Mouse (Mus musculus): ENCODE measurements around the gene Ttf2. TPM values are rescaled to one million over a fixed set of nuclear protein-coding genes. Genes with fewer than 3 reads are reported as not detected.
A peak's percentile ranks its signal among the peaks of the same experiment; 100 is the strongest.

Ttf2 gene
- total RNA-seq, 4 experiments from 2014 or later: 1.1 to 1.5 (median 1.3) TPM

DNA sequence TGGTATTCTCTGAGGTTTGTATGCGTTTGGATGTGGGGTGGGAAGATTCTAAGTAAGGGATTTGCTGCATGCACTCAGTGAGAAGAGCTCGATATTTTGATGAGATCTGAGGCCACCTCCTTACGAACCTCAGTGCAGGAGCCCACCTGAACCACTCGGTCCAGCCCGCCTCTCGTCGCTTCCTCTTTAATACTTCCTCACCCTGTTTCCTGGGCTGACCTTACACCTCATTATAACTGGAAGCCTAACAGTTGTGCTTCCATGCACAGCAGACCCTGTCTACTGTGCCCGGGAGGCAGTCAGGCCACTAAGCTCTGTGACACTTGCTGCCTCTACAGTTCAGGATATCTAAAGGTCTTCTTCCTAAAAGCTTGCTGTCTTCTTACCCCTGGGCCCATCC is 9.8 kb upstream of the Ttf2 start:
- no peak for DNase-seq (ENCODE audit: low spot score in 2 of 2)

DNA sequence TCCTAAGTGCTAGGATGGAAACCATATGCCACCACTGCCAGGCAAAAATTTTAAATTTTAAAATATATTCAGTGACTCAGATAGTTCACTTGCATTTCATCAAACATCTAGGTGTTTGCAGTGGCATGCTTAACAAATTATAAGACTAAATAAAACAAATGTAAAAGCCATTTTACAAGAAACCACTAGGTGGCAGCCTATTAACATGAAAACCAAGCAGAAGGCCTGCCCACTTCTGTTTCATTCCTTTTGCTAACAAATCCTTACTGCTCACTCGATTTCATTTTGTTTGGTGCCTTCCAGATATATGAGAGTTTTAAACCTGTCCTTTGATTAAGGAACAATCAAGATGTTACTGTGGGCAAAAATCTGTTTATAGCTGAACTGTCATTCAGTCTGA is 4.4 kb upstream of the Ttf2 start:
- no peak for DNase-seq (ENCODE audit: low spot score in 2 of 2)

DNA sequence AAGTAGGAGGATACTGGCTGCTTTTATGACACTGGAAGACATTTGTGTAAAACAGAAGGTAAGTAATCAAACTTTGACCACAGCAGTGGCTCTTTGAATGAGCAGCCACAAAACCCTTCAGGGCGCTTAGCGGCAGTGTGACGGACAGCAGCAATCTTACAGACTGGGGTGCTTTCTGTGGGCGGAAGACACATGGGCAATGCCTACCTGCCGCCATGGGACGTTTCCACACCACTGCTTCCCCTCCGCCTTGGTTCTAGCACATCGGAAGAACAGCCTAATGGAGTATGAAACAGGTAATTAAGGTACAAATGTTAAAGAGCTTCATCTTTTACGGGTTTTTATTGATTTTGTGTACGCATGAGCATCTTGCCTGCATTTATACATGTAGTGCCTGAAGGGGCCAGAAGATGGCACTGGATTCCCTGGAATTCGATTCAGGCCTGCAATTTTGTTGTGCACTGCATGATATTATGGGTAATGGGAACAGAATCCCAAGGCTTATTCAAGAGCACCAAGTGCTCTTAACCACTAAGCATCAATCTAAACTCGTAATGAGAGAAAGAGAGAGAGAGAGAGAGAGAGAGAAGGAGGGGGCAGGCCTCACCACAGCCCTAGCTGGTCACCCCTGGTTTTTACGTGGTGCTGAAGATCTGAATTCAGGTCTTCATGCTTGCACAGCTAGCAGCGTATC is 5.5 kb downstream of the Ttf2 start:
- DNase-seq (ENCODE audit: low spot score in 2 of 2): peak in 1 of 2 experiments; percentile 44

DNA sequence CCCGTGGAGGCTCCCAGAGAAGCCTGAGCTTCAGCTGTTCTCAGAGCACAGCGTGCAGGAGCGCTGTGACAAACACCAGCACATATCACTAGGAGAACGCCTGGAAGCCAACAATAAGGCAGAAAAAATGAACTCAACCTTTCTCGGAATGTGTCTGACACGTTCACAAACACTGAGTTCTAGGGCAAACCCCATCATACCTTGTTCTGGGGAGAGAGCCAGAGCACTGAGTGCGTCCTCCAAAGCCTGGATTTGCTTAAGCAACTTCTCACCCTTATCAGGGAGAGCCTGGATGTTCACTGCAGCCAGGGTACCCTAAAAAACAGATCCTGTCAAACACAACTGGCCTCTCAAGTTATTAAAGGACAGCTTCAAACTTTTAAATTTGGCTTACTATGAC is 8.0 kb downstream of the Ttf2 start:
- no peak for DNase-seq (ENCODE audit: low spot score in 2 of 2)

DNA sequence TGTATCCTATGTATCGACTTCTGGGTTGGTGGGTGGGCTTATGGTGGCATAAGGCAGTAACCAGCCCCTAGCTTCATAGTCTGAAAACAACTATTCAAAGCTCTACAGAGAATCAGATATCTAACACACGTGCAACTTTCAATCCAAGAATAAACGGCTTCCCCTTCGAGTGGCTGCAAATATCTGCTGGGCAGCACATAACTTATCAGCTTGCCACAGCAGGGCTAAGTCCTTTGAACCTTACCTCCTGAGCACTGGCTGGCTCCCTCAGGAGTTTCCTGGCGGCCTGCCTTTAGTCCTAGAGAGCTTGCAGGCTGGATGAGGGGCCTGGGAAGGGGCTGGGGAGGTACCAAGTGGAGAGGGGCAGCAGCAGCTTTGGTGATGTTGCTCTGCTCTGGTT is 8.5 kb downstream of the Ttf2 start:
- no peak for DNase-seq (ENCODE audit: low spot score in 2 of 2)

DNA sequence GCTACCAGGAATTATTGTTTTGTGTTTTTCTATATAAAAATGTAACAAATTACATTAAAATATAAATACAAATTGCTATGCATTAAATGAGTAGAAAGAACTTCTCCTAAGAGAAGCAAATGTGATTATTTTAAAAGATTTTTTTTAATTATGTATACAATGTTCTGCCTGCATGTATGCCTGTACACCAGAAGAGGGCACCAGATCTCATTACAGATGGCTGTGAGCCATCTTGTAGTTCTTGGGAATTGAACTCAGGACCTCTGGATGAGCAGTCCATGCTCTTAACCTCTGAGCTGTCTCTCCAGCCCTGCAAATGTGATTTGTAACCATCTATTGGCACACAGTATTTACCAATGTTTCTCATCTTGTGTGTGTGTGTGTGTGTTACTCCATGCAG is 14.8 kb downstream of the Ttf2 start:
- DNase-seq (ENCODE audit: low spot score in 2 of 2): no peak

DNA sequence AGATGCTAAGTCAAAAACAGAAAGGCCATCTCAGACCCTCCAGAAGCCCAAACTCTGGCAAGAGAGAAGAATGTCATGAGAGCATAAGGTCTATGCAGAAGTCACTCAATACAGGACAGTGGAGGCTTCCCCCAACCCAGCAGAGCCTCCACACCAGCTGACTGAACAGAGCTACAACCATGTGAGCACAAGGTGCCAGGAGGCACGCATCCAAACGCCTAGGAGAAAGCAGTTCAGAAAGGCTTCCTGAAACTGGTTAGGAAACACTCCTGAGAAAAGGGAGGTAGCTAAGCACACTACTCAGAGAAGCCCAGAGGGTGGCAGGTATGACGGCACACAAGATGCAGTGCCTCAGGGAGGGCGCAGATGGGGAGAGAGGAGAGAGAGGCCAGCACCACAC is 17.9 kb downstream of the Ttf2 start:
- DNase-seq (ENCODE audit: low spot score in 2 of 2): no peak

DNA sequence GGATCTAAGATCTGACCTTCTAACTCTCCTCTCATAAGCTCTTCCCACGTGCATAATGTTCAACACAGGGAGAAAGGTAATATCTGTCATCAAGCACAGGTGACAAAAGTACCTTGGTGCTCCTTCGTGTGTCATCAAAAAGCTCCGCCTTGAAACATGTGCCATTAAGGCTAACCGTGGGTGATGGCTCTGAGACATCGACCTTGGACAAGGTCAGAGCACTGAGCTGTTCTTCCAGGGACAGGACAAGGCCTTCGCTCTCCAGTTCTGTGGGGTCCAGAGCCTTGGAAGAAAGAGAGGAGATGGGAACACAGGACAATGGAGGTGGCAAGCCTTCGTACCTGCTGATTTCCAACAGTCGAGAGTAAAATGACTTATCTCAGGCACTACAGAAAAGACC is 22.2 kb downstream of the Ttf2 start:
- no peak for DNase-seq (ENCODE audit: low spot score in 2 of 2)

DNA sequence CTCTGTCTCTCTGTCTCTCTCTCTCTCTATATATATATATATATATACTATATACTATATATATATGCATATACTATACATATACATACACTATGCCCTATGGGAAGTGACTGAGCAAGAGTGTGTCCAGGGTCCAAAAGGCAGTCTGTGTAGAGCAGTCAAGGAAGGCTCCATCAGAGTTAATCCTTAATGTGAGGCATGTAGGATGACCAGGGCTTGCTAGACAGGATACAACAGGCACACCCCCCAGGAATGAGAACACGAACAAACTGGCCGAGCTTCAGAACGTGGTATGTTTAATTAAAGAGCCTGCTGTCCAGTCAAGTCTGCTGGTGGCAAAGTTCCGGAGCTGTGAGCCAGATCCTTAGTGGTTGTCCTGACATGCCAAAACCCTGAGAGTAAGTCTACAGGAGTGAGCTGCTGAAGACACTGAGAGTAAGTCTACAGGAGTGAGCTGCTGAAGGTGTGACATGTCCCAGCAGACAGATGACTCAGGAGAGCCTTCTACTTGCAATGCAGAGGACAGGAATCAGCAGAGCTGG is 28.9 kb downstream of the Ttf2 start:
- DNase-seq (ENCODE audit: low spot score in 2 of 2): no peak

DNA sequence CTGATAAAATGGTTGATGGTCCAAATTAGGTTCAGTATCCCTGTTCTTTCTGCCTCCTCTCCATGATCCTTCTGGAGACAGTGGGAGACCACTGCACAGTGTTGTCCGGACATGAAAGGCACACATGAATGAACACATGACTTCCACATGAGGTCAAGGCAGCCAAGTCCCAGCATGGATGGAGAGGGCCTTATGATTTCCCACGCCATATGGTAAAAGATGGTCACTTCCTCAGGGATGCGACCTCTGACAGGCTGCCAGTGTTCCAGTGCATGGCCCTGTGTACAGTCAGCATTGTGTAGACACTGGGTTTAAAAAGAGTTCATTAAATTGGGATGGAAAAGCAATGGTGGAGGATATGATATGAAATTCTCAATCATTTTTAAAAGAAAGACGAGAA is 31.3 kb downstream of the Ttf2 start:
- no peak for DNase-seq (ENCODE audit: low spot score in 2 of 2)

DNA sequence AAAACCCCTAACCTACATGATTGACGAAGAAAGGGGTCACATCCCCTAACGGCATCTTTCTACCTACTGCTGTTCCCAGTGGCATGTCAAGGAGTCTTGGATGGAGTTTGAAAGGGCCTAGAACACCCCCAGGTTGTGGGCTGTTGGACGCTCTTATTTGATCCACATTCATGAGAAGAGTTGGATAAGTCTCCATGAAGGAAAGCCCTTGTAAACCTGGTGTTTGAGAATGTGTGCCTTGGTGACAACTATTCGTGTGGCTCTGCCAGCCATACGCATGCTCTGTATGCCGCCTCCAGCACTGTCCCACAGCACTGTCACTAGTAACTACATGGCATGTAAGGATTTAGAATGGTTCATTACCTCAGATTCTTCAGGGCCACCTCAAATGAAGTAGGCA is 33.3 kb downstream of the Ttf2 start:
- DNase-seq (ENCODE audit: low spot score in 2 of 2): no peak

DNA sequence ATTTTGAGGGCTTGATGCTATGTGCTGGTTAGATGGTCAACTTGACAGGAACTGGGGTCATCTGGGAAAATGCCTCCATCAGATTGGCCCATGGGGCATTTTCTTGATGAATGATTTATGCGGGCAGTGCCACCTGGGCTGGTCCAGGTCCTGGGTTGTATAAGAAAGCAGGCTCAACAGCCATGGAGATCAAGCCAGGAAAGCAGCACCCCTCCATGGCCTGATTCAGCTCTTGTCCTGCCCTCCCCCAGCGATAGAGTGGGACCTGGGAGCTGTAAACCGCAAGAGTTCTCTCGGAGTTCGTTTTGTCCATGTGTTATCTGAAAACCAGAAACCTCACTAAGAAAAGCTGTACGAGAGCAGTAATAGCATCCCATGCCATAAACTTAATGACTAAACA is 33.9 kb downstream of the Ttf2 start:
- no peak for DNase-seq (ENCODE audit: low spot score in 2 of 2)

DNA sequence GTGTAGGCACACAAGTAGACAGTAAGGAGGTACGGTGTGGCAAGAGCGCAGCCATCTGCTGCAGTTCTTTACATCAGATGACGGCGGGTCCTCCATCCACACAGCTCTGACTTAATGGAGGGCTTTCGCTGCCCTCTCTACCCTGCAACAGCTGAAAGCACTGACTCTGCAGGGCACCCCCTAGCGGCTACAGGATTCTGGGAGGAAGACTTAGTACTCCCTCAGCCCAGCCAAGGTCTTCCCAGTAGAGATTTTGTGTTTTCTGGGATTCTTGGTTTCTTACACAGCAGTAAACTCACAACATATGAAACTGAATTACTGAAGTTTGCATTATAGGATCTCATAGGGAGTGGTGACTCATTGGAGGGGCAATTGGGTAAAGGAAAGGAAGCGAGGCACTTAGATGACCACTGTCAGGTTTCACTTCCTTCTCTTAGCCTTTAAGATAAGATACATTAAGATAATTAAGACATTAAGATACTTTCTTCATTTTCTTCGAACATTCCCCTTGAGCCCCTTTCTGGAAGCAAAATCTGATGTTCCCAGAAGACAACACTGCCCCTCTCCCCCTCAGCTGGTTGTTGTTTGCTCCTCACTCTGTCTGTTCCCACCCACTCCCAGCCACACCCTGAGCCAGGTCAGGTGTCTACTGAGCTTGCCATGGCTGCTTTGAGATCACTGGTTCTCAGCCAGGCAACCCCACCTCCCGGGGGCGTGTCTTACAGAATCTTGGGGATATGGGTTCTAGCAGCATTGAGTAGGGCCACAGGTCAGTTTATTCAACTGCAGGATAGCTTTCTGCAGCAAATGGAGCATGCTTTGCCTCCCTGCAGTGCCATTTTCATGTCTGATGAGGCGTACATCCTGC is 37.2 kb downstream of the Ttf2 start:
- no peak for DNase-seq (ENCODE audit: low spot score in 2 of 2)

DNA sequence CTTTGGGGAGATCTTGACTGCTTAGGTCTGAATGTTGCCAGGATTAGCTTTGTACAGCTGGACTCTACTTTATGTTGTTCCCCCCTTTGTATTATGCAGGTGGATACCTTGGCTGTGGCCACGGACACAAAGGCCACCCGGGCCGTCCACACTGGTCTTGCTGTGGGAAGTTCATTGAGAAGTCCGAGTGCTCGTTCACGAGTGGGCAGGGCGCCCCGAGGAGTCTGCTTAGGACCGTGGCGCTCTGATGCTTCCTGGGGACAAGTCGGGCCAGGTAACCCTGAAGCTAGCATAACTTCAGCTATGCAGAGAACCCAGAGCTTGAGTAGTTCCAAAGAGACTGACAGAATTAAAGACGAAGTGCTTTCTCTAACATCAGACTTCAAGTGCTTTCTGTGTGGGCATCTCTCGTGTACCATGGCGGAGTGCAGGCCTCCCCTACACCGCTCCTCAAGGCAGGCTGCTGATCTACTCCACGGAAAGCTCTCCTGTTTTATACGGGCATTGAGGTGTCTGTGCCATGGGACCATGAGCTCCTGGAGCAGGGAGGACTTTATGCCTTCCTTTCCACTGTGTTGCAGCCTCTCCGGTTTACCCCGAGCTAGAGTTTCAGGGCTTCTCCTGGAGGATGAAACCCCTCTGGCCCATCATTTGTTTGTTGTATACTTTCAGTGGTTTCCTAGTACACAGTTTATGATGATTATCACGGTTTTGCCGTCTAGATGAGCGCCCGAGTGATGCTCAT is 38.0 kb downstream of the Ttf2 start:
- no peak for DNase-seq (ENCODE audit: low spot score in 2 of 2)

DNA sequence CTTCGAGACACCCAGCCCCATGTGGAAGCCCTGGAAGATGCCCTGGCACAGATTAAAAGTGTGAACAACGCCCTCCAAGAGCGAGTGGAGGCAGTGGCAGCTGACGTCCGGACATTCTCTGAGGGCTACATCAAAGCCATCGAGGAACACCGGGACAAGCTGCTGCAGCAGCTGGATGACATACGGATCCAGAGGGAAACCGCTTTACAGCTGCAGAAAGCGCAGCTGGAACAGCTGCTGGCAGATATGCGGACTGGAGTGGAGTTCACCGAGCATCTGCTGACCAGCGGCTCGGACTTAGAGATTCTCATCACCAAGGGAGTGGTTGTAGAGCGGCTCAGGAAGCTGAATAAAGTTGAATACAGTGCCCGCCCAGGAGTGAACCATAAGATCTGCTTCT is 44.3 kb downstream of the Ttf2 start:
- DNase-seq (ENCODE audit: low spot score in 2 of 2): no peak

DNA sequence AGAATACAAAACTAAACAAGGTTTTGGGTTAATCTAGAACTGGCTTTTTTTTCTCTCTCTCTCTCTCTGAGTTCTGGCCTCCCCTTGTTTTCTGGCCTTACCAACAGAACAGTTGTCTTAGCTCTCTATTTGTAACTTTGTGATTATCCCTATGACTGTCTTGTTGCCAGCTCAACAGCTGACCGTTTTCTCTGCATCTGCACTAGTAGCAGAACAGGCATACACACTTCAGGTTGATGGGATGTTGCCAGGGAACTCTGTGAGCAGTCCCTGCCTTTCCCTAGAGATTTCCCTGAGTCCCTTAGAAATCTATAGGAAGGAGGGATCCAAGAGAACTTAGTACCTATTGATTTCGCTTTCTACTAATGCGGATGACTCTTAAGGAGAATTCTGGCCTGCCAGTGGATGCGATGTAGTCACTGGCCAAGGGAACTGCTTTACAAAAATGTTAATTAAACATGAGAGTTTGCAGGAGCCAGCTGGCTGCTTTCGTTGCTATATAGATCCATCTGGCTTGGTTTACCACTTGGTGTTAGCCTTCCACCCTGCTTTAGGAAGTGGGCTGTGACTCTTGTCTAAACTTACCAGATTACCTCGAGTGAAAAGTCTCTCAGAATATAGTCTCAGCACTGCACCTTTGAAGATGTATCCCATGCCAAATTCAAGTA is 45.3 kb downstream of the Ttf2 start:
- peak in 1 of 2 experiments; percentile 32 for DNase-seq (ENCODE audit: low spot score in 2 of 2)

DNA sequence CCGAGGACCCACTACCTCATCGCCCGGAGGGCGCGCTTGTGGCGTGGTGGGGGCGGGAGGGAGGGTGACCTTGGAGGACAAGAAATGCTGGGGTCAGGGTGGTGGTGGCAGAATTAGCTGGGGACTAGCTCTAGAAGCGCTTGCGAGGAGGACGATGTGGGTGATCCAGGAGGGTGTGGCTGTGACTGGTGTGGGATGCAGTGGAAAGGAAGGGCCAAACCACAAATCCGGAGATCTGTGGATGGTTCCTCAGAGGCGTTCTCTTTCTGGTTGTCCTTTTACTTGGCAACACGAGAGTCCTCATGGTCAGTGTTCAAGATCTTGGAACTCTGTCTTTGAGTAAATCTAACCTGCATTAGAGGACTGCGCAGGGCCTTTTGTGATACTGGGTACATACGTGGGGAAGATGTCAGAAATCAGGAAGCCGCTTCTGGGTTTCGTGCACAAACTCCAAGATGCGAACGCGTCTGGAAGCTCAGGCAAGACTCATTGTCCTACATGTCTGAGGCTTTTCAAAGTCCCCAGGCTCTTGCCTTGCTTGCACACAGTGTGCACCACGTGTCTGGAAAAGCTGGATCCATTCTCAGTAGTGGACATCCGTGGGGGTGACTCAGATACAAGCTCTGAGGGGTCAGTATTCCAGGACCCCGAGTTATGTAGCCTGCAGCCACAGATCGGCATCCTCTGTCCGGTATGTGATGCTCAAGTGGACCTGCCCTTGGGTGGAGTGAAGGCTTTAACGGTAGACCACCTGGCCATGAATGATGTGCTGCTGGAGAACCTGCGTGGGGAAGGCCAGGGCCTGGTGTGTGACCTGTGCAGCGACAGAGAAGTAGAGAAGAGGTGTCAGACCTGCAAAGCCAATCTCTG is 46.7 kb downstream of the Ttf2 start:
- no peak for DNase-seq (ENCODE audit: low spot score in 2 of 2)

DNA sequence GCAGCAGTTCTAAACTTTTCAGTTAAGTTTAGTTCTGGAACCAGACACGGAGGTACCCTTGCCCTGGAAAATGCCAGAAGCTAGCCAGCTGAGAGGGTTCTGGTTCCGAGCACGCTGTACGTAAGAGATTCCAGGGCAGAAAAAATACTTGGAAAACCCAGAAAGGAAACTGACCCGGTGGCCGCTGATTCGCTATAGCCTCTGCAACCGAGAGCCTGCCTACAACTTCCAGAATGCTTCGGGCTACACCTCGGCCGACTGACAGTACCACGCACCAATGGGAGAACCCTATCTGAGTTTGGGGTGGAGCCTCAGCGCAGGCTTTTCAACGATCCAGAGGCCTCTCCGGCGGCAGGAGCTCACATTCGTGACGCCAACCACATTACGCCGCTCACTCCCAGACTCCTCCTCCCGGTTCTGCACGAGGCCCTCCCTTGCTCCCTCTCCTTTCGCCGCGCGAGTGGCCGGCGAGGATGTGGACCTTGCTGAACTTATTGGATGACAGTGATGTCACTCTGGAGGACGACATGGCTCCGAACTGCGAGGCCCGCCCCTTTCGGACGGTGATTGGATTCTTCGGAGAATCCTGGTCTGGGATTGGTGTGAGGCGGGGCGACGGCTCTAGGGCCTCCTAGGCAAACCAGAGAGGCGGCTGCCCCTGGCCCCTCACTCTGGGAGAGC is 47.5 kb downstream of the Ttf2 start, which contains the start of gene Trim45:
Gene Trim45 (plus strand): TSS at position 378 of the 681 bp plus-strand sequence.
- DNase-seq (ENCODE audit: low spot score in 2 of 2): peak; percentile 98 to 100

DNA sequence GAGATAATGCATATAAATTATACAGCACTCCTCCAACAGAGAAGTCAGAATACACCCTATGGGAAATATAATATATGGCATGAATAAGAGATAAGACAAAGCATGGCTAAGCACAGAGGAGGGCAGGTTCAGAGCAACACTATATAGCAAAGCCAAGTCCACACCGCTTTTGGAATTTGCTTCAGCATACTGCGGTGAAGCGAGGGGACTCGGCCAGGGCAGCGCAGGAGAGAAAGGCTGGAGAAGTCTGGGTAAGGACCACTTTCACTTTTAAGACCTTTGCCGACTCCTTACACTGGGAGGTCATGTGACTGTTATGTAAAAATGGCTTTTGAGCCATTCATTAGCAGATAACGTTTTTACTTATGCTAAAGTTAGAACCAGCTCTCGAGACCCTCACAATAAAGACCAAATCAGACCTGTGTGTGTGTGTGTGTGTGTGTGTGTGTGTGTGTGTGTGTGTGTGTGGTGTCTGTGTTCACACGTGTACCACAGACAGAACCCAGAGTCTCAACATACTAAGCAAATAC is 48.8 kb downstream of the Ttf2 start:
- no peak for DNase-seq (ENCODE audit: low spot score in 2 of 2)

All from left cerebral cortex, adult 8-10 months (tissue).